Mouse (Mus musculus): Measurements from ENCODE around the gene Akap4. TPM values are rescaled to one million over a fixed set of nuclear protein-coding genes. Genes with fewer than 3 reads are reported as not detected.
A peak's percentile ranks its signal among the peaks of the same experiment; 100 is the strongest.

The Akap4 gene
- not detected for total RNA-seq (2021)
- long read RNA-seq, experiment 1: 0 reads
- long read RNA-seq, experiment 2: 0 reads

GRCm38 (mm10) chrX:7067219-7067618, at the start of gene Akap4:
Gene Akap4 (plus strand): TSS chrX:7067519.
- no peak for DNase-seq (ENCODE audit: low spot score)

- DNase-seq (ENCODE audit: low spot score): no peak
These were observed 25.8 kb upstream of the Akap4 start, which contains the start of gene Ccnb3 for GRCm38 (mm10) chrX:7041519-7041918. Gene Ccnb3 (minus strand): TSS chrX:7041619.

GRCm38 (mm10) chrX:7057056-7057455, 10.3 kb upstream of the Akap4 start:
- no peak for DNase-seq (ENCODE audit: low spot score)

GRCm38 (mm10) chrX:7057634-7058033, 9.7 kb upstream of the Akap4 start:
- DNase-seq (ENCODE audit: low spot score): no peak

- no peak for DNase-seq (ENCODE audit: low spot score)
These were observed 3.2 kb upstream of the Akap4 start for GRCm38 (mm10) chrX:7064109-7064508.

GRCm38 (mm10) chrX:7068002-7068401, 683 bp downstream of the Akap4 start:
- no peak for DNase-seq (ENCODE audit: low spot score)

GRCm38 (mm10) chrX:7079820-7080429, 12.6 kb downstream of the Akap4 start:
- DNase-seq (ENCODE audit: low spot score): no peak

- no peak for DNase-seq (ENCODE audit: low spot score)
These were observed 18.6 kb downstream of the Akap4 start for GRCm38 (mm10) chrX:7085878-7086277.

GRCm38 (mm10) chrX:7090323-7090722, 23.0 kb downstream of the Akap4 start:
- no peak for DNase-seq (ENCODE audit: low spot score)

GRCm38 (mm10) chrX:7102280-7102679, 35.0 kb downstream of the Akap4 start:
- DNase-seq (ENCODE audit: low spot score): no peak

GRCm38 (mm10) chrX:7114885-7115284, 47.6 kb downstream of the Akap4 start:
- no peak for DNase-seq (ENCODE audit: low spot score)

GRCm38 (mm10) chrX:7121618-7122280, 54.4 kb downstream of the Akap4 start:
- DNase-seq (ENCODE audit: low spot score): peak; percentile 25

Other genes starting within 250 kb of the Akap4 start
- gene Ccnb3, start 25.9 kb upstream of the Akap4 start, total RNA-seq (2021): not detected